Mouse (Mus musculus) cerebellum, adult 2 months (tissue): Measurements from ENCODE around the gene Galnt6.
"Not testable (repeated sequence)": the region's sequence is repeated elsewhere in the genome, so short reads cannot be mapped to it uniquely, and the experiment has no call there.

ENCODE experiments used
- CTCF ChIP-seq: fragments of 200-500 bp; IDR thresholded peaks from 2 replicates; pipeline ENCODE4 v1.5.1; 2011; ENCODE audit warnings: low read depth, mild to moderate bottlenecking, control low read depth, low read length, moderate library complexity, borderline replicate concordance; ENCODE audit not compliant: insufficient read depth
- POLR2A ChIP-seq: fragments of 200-500 bp; IDR thresholded peaks from 2 replicates; pipeline ENCODE4 v1.6.1; 2011; ENCODE audit warnings: low read length, control low read depth, borderline replicate concordance; ENCODE audit not compliant: insufficient read depth

- TF ChIP-seq POLR2A, CTCF: not testable (repeated sequence)
Observed at GRCm38 (mm10) chr15:100773859-100774258, 44.7 kb upstream of the Galnt6 start.
